Mouse (Mus musculus) forebrain, embryonic 16.5 days (tissue): ENCODE measurements at regions not wholly inside any gene's neighbourhood (a gene's known extent, or its start where the extent isn't known, plus 50 kb on each side); places are given as distances from the start of the nearest gene placed in this dataset.

Experiments
- ATAC-seq: fragments of 200-750 bp; cut with Nextera tagmentation; 2 replicates; pipeline ENCODE4 v1.8.0; 2017; ENCODE audit warnings: mild to moderate bottlenecking, moderate library complexity
- H3K27ac ChIP-seq: fragments of 300-500 bp; sonication (generic); 2 replicates; pipeline ENCODE4 v1.5.1; 2014; ENCODE audit warnings: low read length, control low read depth
- H3K27me3 ChIP-seq: fragments of 300-500 bp; sonication (generic); replicated peaks from 2 replicates; pipeline ENCODE4 v1.6.1; 2014; ENCODE audit warnings: low read length; ENCODE audit not compliant: control insufficient read depth, insufficient read depth
- H3K36me3 ChIP-seq: fragments of 300-500 bp; sonication (generic); 2 replicates; pipeline ENCODE4 v1.6.1; 2014; ENCODE audit not compliant: control insufficient read depth, insufficient read depth
- H3K4me1 ChIP-seq: fragments of 300-500 bp; sonication (generic); replicated peaks from 2 replicates; pipeline ENCODE4 v1.6.1; 2014; ENCODE audit warnings: low read length; ENCODE audit not compliant: control insufficient read depth, insufficient read depth
- H3K4me2 ChIP-seq: fragments of 300-500 bp; sonication (generic); 2 replicates; pipeline ENCODE4 v1.6.1; 2014; ENCODE audit warnings: mild to moderate bottlenecking, low read length, control low read depth
- H3K4me3 ChIP-seq: fragments of 300-500 bp; sonication (generic); replicated peaks from 2 replicates; pipeline ENCODE4 v1.5.1; 2014; ENCODE audit warnings: mild to moderate bottlenecking, low read length, control low read depth
- H3K9ac ChIP-seq: fragments of 300-500 bp; sonication (generic); replicated peaks from 2 replicates; pipeline ENCODE4 v1.6.1; 2014; ENCODE audit warnings: low read depth, low read length, control low read depth
- H3K9me3 ChIP-seq: fragments of 300-500 bp; sonication (generic); 2 replicates; pipeline ENCODE4 v1.6.1; 2016; ENCODE audit warnings: low read length; ENCODE audit not compliant: control insufficient read depth
- WGBS: fragments of 180-500 bp; shearing (Covaris S2); extraction: QIAGEN DNeasy Blood & Tissue Kit; methylation state at CpG from one replicate; pipeline ENCODE4 v1.1.7; 2014; 5-methylcytosine and 5-hydroxymethylcytosine counted together

GRCm38 (mm10) chr8:32958331-32958730 is 470.2 kb upstream of the 5930422O12Rik start:
- no peaks in the 10 kb centered on the region for H3K9me3 ChIP-seq
- peak; percentile 4; the same call in 1 of the 2 replicates for ATAC-seq
- no peak overlapping the region for H3K4me3 ChIP-seq
- H3K9ac ChIP-seq = no peak overlapping the region
- peak overlapping the region; percentile 18; the same call in 1 of the 2 replicates for H3K4me2 ChIP-seq
- H3K4me1 ChIP-seq = peaks cover 17% of the 10 kb centered on the region
- 50% methylated on average over 1 of the region's 1 CpGs for WGBS
- no peaks in the 10 kb centered on the region for H3K36me3 ChIP-seq
- H3K27ac ChIP-seq = peak overlapping the region; percentile 89
- no peaks in the 10 kb centered on the region for H3K27me3 ChIP-seq

- Histone ChIP-seq H3K4me2 (peak overlapping the region; percentile 18; the same call in 1 of the 2 replicates), H3K9ac (no peak overlapping the region), H3K27me3 (no peaks in the 10 kb centered on the region), H3K4me3 (no peak overlapping the region), H3K27ac (peak overlapping the region; percentile 89), H3K4me1 (peaks cover 17% of the 10 kb centered on the region), H3K36me3 (no peaks in the 10 kb centered on the region), H3K9me3 (no peaks in the 10 kb centered on the region)
- 12% methylated on average over 4 of the region's 4 CpGs for WGBS
- ATAC-seq = peak; percentile 87
Observed at GRCm38 (mm10) chr8:32958855-32959254, 469.7 kb upstream of the 5930422O12Rik start.

- no peak overlapping the region for H3K9ac ChIP-seq
- no peaks in the 10 kb centered on the region for H3K9me3 ChIP-seq
- peak; percentile 94 for ATAC-seq
- no peaks in the 10 kb centered on the region for H3K36me3 ChIP-seq
- 20% methylated on average over 12 of the region's 12 CpGs for WGBS
- peaks cover 17% of the 10 kb centered on the region for H3K4me1 ChIP-seq
- H3K27ac ChIP-seq = peak overlapping the region; percentile 89
- H3K4me3 ChIP-seq = no peak overlapping the region
- H3K4me2 ChIP-seq = no peak overlapping the region; the same call in 1 of the 2 replicates
- H3K27me3 ChIP-seq = no peaks in the 10 kb centered on the region
Observed at GRCm38 (mm10) chr8:32959326-32960064, 469.0 kb upstream of the 5930422O12Rik start.

- Histone ChIP-seq H3K36me3 (no peaks in the 10 kb centered on the region), H3K9me3 (no peaks in the 10 kb centered on the region), H3K9ac (no peak overlapping the region), H3K4me2 (no peak overlapping the region), H3K4me3 (no peak overlapping the region), H3K4me1 (no peaks in the 10 kb centered on the region), H3K27me3 (no peaks in the 10 kb centered on the region), H3K27ac (no peak overlapping the region)
- ATAC-seq = no peak
- WGBS = 85% methylated on average over 3 of the region's 3 CpGs
Observed at GRCm38 (mm10) chr8:32990216-32990615, 438.3 kb upstream of the 5930422O12Rik start.

- H3K4me3 ChIP-seq = no peak overlapping the region
- peak overlapping the region; percentile 70 for H3K27ac ChIP-seq
- WGBS = 7% methylated on average over 7 of the region's 7 CpGs
- peak overlapping the region; percentile 2; the same call in 1 of the 2 replicates for H3K4me2 ChIP-seq
- peaks cover 13% of the 10 kb centered on the region for H3K4me1 ChIP-seq
- peak; percentile 54 for ATAC-seq
- H3K9me3 ChIP-seq = no peaks in the 10 kb centered on the region
- H3K9ac ChIP-seq = no peak overlapping the region
- H3K27me3 ChIP-seq = no peaks in the 10 kb centered on the region
- no peaks in the 10 kb centered on the region for H3K36me3 ChIP-seq
Observed at GRCm38 (mm10) chr8:33003967-33004564, 424.4 kb upstream of the 5930422O12Rik start.

GRCm38 (mm10) chr8:33004570-33004969 is 423.9 kb upstream of the 5930422O12Rik start:
- Histone ChIP-seq H3K27me3 (no peaks in the 10 kb centered on the region), H3K36me3 (no peaks in the 10 kb centered on the region), H3K9me3 (no peaks in the 10 kb centered on the region), H3K4me1 (peaks cover 13% of the 10 kb centered on the region), H3K27ac (peak overlapping the region; percentile 70), H3K9ac (no peak overlapping the region), H3K4me2 (no peak overlapping the region), H3K4me3 (no peak overlapping the region)
- WGBS = 13% methylated on average over 2 of the region's 2 CpGs
- peak; percentile 92 for ATAC-seq

- Histone ChIP-seq H3K9me3 (no peaks in the 10 kb centered on the region), H3K27me3 (no peaks in the 10 kb centered on the region), H3K4me2 (no peak overlapping the region), H3K9ac (no peak overlapping the region), H3K27ac (no peak overlapping the region), H3K4me3 (no peak overlapping the region), H3K4me1 (no peaks in the 10 kb centered on the region), H3K36me3 (no peaks in the 10 kb centered on the region)
- no peak for ATAC-seq
Observed at GRCm38 (mm10) chr8:33010106-33010505, 418.4 kb upstream of the 5930422O12Rik start.

GRCm38 (mm10) chr8:33012784-33013183 is 415.7 kb upstream of the 5930422O12Rik start:
- no peak overlapping the region for H3K9ac ChIP-seq
- ATAC-seq = no peak
- no peaks in the 10 kb centered on the region for H3K9me3 ChIP-seq
- H3K4me2 ChIP-seq = no peak overlapping the region
- H3K27me3 ChIP-seq = no peaks in the 10 kb centered on the region
- WGBS = 76% methylated on average over 6 of the region's 6 CpGs
- no peaks in the 10 kb centered on the region for H3K36me3 ChIP-seq
- no peak overlapping the region for H3K4me3 ChIP-seq
- H3K4me1 ChIP-seq = no peaks in the 10 kb centered on the region
- no peak overlapping the region for H3K27ac ChIP-seq

- 75% methylated on average over 3 of the region's 3 CpGs for WGBS
- Histone ChIP-seq H3K27ac (no peak overlapping the region), H3K9me3 (no peaks in the 10 kb centered on the region), H3K4me3 (no peak overlapping the region), H3K27me3 (no peaks in the 10 kb centered on the region), H3K4me1 (no peaks in the 10 kb centered on the region), H3K9ac (no peak overlapping the region), H3K4me2 (no peak overlapping the region), H3K36me3 (no peaks in the 10 kb centered on the region)
- no peak for ATAC-seq
Observed at GRCm38 (mm10) chr8:33015861-33016260, 412.6 kb upstream of the 5930422O12Rik start.
